Mouse (Mus musculus) kidney, adult 18-20 months (tissue): ENCODE results near the gene Ncf1.
A peak's percentile ranks its signal among the peaks of the same experiment; 100 is the strongest.

Experiments
- DNase-seq: peaks from one replicate; pipeline ENCODE4 v3.0.0; 2021

The Ncf1 gene

DNA sequence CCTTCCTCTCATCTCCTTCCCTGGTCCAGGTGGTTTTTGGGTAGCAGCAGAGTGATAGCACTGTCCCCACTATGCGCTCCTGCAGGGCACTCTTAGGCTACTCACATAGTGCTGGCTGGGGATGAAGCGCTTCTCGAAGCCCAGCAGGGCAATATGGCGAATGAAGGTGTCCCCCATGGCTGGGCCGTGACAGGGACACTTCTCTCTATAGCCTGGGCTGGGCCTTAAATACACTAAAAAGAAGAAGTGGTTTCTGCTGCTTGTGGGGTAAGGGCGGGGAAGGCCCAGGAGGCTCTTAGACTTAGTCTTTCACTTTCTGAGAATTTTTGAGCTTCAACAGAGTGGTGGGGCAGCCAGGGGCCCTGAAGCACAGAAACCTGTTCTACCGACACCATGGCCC is at the start of gene Ncf1:
TSS of gene Ncf1 (minus strand) at position 235 of the 400 bp plus-strand sequence.
- DNase-seq = no peak

- DNase-seq = no peak
Observed at GRCm38 (mm10) chr5:134277109-134277508, 47.7 kb upstream of the Ncf1 start.

DNA sequence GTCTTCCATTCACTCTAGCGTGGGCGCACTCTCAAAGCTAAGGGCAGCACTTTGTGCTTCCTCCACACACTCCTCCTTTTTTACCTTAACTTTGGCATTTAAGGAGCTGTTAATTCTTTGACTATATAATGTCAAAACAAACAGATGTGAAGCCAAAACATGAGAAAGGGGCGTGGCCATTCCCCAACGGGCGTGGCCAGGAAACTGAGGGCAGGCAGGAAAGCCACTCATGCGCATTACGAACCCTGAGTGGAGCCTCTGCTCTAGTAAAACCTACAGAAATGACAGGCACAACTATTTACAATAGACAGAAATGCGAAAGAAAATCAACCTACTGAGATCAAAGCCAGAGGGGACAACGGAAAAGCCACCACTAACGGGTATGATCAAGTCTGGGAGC is 46.1 kb upstream of the Ncf1 start:
- peak; percentile 38 for DNase-seq

- DNase-seq = peak; percentile 60
Observed at GRCm38 (mm10) chr5:134275021-134275420, 45.6 kb upstream of the Ncf1 start.

DNA sequence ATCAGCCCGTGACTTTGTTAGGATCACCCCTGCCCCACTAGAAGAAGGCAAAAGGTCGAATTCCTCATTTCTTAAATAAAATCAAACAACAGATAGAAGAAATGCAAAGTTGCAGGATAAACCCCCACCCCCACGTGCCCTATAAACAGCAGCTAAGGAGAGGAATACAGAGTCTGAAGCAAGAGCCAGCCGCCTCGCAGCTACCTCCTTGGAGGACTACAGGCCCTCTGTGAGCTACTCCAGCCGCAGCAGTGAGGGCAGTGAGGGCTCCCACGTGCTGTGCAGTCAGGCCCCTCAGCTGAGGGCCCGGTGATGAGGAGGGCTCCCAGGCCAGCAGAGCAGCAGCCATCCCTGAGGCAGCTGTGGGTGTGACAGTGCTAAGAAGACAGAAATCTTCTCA is 44.3 kb upstream of the Ncf1 start:
- DNase-seq = peak; percentile 25

GRCm38 (mm10) chr5:134272761-134273160 is 43.3 kb upstream of the Ncf1 start:
- DNase-seq = peak; percentile 45

- DNase-seq = peak; percentile 65
Observed at GRCm38 (mm10) chr5:134271421-134271820, 42.0 kb upstream of the Ncf1 start.

- DNase-seq = no peak
Observed at GRCm38 (mm10) chr5:134270566-134270965, 41.1 kb upstream of the Ncf1 start.

- DNase-seq = no peak
Observed at GRCm38 (mm10) chr5:134269751-134270150, 40.3 kb upstream of the Ncf1 start.

GRCm38 (mm10) chr5:134268751-134269150 is 39.3 kb upstream of the Ncf1 start:
- DNase-seq = no peak

GRCm38 (mm10) chr5:134266404-134266803 is 37.0 kb upstream of the Ncf1 start:
- no peak for DNase-seq

DNA sequence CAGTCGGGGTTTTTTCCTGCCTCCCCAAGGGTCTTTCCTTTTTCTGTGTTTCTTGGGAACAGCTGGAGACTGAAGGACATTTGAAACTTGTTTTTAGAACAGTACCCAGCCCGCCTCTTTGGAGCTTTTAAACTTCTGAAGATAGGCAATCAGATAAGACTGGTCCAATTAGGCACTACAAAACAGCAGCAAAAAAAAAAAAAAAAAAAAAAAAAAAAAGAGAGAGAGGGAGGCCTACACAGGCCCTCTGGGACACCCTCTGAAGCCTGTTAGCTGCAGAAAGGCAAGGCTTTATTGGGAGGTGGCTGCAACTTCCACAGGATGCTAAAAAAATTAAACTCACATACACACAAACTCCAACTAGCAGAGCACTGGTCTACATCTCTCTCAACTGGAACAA is 36.5 kb upstream of the Ncf1 start:
- no peak for DNase-seq

- DNase-seq = no peak
Observed at GRCm38 (mm10) chr5:134260001-134260636, 30.7 kb upstream of the Ncf1 start.

DNA sequence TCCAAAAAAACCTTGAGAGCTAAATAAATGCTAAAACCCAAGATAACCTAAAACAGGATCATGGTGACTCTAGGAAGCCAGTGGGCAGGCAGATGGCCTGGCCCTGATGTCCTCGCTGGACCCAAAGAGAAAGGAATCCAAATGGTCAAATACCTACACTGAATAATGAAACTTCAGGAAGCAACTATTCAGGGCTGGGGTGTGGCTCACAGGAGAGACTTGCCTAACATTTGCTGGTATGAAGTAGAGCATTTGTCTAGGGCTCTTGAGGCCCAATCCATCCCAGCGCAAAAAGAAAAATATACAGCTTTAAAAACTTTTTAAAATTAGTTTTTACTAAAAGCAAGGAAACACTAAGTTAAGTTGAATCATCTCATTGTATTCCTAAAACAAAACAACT is 29.5 kb upstream of the Ncf1 start:
- no peak for DNase-seq

DNA sequence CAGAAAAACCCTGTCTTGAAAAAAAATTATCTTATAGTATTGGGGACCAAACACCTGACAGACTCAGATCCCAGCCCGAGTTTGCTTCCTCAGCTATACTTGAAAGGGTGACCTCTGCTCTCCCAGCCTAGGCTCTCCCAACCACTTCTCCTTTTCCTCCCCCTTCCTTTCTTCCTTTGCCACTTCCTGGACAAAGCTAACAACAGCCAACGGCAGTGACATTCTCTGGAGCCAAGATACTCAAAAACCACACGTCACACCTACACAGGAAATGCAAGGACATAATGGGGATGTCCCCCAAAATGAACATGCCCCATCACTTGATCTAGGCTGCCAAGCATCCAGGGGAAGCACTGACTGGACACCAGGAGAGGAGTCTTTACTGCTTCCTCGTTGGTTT is 29.0 kb upstream of the Ncf1 start:
- no peak for DNase-seq

- DNase-seq = no peak
Observed at GRCm38 (mm10) chr5:134257349-134258031, 28.1 kb upstream of the Ncf1 start.

GRCm38 (mm10) chr5:134255294-134255693 is 25.9 kb upstream of the Ncf1 start:
- no peak for DNase-seq

GRCm38 (mm10) chr5:134253806-134254205 is 24.4 kb upstream of the Ncf1 start:
- no peak for DNase-seq

- DNase-seq = no peak
Observed at GRCm38 (mm10) chr5:134251083-134251482, 21.7 kb upstream of the Ncf1 start.

- no peak for DNase-seq
Observed at GRCm38 (mm10) chr5:134250601-134251000, 21.2 kb upstream of the Ncf1 start.

GRCm38 (mm10) chr5:134249245-134249649 is 19.8 kb upstream of the Ncf1 start:
- no peak for DNase-seq

DNA sequence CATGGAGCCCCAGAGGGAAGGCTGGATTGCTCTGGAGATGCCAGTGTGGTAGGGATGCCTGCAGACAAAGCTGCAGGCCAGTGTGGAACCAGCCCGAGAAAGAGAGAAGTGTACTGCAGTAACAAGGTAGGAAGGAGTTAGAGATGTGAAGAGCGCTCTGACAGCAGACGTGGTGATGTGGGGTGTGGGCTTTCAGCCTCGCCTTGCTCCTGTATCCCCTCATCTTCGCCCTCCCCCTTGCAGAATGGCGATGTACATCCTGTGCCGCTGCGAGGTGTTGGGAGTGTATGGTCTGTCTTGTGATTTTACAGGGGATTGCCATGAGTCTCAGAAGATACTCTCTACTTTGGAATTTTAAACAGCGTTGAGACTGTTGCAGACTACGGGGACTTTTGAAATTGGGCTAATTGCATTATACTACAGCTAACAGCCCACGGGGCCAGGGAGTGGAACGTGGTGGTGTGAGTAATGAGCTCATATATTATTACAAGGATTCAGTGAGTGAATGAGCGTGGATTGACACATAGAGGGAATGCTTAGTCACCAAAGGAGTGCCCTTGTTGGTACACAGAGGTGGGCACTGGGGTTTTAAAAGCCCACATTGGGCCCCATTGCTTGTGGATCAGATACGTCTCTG is 19.3 kb upstream of the Ncf1 start:
- DNase-seq = no peak

DNA sequence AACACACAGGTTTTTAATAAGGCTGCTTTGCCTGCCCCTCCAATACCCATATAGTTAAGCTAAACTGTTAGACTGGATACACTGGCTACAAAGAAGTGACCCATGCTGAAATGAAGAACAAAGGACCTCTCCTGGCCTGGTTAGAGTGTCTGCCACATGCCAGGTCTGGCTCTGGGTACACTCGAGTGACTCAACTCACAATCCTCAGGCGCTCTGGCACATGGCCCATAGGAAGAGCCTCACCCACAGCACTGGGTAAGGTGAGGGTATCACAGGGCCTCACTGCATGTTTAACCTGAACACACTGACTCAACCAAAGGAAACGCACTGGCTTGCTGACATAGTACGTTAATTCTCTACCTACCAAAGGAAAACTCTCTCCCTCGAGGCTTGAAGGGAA is 16.7 kb upstream of the Ncf1 start:
- no peak for DNase-seq

DNA sequence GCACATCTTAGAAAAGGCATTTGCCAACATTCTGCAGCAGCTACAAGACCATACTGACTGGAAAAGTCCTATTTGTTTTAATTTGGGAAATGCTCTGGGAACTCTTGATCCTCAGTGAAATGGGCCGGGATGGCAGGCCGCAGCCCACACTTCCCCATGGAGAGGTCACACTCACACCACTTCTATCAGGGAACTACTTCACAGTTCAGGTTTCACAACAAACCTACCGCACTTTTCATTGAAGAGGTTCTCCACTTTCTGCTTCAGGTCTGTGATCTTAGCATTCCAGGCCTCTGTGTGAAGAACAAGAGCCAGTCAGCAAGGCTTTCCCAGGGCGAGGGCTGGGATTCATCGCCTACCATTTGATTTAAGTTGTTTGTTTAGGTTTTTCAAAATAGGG is 15.5 kb upstream of the Ncf1 start:
- DNase-seq = no peak
